Mouse (Mus musculus) stomach, postnatal 0 days (tissue): ENCODE measurements around the gene Gm14190. TPM values are rescaled to one million over a fixed set of nuclear protein-coding genes. Genes with fewer than 3 reads are reported as not detected.
"Not testable (repeated sequence)": the region's sequence is repeated elsewhere in the genome, so short reads cannot be mapped to it uniquely, and the experiment has no call there.

Experiments used
- ATAC-seq: fragments of 200-750 bp; cut with Nextera tagmentation; 2 replicates; pipeline ENCODE4 v1.8.0; 2017; ENCODE audit not compliant: low FRiP score, low TSS enrichment
- DNase-seq: peaks from one replicate; pipeline ENCODE4 v3.0.0-alpha.2; 2016; ENCODE audit warnings: low spot score
- H3K27ac ChIP-seq: fragments of 300-500 bp; sonication (generic); replicated peaks from 2 replicates; pipeline ENCODE4 v1.5.1; 2014; ENCODE audit warnings: mild to moderate bottlenecking, control low read depth
- H3K27me3 ChIP-seq: fragments of 300-500 bp; sonication (generic); 2 replicates; pipeline ENCODE4 v1.6.1; 2014; ENCODE audit warnings: low read length; ENCODE audit not compliant: control insufficient read depth, insufficient read depth
- H3K36me3 ChIP-seq: fragments of 300-500 bp; sonication (generic); 2 replicates; pipeline ENCODE4 v1.6.1; 2014; ENCODE audit warnings: low read length, mixed read lengths; ENCODE audit not compliant: control insufficient read depth, insufficient read depth
- H3K4me1 ChIP-seq: fragments of 300-500 bp; sonication (generic); replicated peaks from 2 replicates; pipeline ENCODE4 v1.6.1; 2014; ENCODE audit warnings: antibody characterized with exemption; ENCODE audit not compliant: control insufficient read depth, insufficient read depth
- H3K4me2 ChIP-seq: fragments of 300-500 bp; sonication (generic); replicated peaks from 2 replicates; pipeline ENCODE4 v1.6.1; 2014; ENCODE audit warnings: low read depth, mild to moderate bottlenecking, control low read depth, moderate library complexity
- H3K4me3 ChIP-seq: fragments of 300-500 bp; sonication (generic); 2 replicates; pipeline ENCODE4 v1.5.1; 2014; ENCODE audit warnings: low read depth, low read length, control low read depth
- H3K9ac ChIP-seq: fragments of 300-500 bp; sonication (generic); 2 replicates; pipeline ENCODE4 v1.6.1; 2014; ENCODE audit warnings: mild to moderate bottlenecking, low read length, control low read depth, mixed read lengths
- H3K9me3 ChIP-seq: fragments of 300-500 bp; sonication (generic); 2 replicates; pipeline ENCODE4 v1.6.1; 2016; ENCODE audit warnings: low read length; ENCODE audit not compliant: control insufficient read depth
- CTCF ChIP-seq: IDR thresholded peaks from 2 replicates; pipeline ENCODE4 v1.5.1; 2016; ENCODE audit warnings: antibody characterized with exemption, low read depth, mild to moderate bottlenecking, moderate library complexity
- EP300 ChIP-seq: optimal IDR thresholded peaks from 2 replicates; pipeline ENCODE3; 2016; ENCODE audit warnings: antibody characterized with exemption
- WGBS: fragments of 180-500 bp; shearing (Covaris S2); extraction: QIAGEN DNeasy Blood & Tissue Kit; methylation state at CpG from one replicate; pipeline ENCODE4 v1.1.7; 2014; 5-methylcytosine and 5-hydroxymethylcytosine counted together
- polyA plus RNA-seq: library from polyadenylated mRNA; unstranded; fragments of >200 nt; fragmentation: Nextera tagmentation; extraction: Ambion mirVana; gene quantifications from 2 replicates; pipeline ENCODE4 v1.2.1, GENCODE M21; 2015

The Gm14190 gene
- not detected in 2 replicates for polyA plus RNA-seq

DNA sequence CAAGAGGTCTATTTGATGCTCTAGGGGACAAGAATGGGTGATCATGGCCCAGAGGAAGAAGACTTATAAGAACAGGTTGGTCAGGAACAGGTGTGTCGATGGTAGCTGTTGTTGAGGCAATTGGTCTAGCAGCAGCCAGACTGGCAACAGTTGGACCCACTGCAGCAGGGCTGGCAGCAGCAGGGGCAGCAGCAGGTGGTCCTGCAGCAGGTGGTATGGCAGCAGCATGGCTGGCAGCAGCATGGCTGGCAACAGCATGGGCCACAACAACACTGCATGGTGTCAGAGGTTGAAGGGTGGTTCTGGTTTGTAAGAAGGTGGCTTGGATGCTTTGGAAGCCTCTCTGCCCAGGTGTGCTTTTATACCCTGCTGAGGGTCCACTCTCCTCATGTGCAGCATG, at the start of gene Gm14190:
Gene Gm14190, minus strand, starts transcription at position 278 of the 400 bp plus-strand sequence.
- Histone ChIP-seq H3K9me3 (no peaks in the 10 kb centered on the region), H3K4me2 (no peak within 1 kb of the TSS), H3K36me3 (no peaks in the 10 kb centered on the region), H3K27ac (no peak within 1 kb of the TSS), H3K9ac (no peak within 1 kb of the TSS), H3K4me1 (no peaks in the 10 kb centered on the region), H3K27me3 (no peaks in the 10 kb centered on the region), H3K4me3 (no peak within 1 kb of the TSS)
- 100% methylated on average over 1 of the region's 1 CpGs for WGBS
- ATAC-seq (no peak), DNase-seq (no peak)
- TF ChIP-seq CTCF (no peak), EP300 (no peak)

- Histone ChIP-seq H3K36me3 (no peaks in the 10 kb centered on the region), H3K9me3 (no peaks in the 10 kb centered on the region), H3K4me2 (no peak within 1 kb of the TSS), H3K27ac (no peak within 1 kb of the TSS), H3K27me3 (no peaks in the 10 kb centered on the region), H3K9ac (no peak within 1 kb of the TSS), H3K4me3 (no peak within 1 kb of the TSS), H3K4me1 (no peaks in the 10 kb centered on the region)
- no peak for TF ChIP-seq EP300
- TF ChIP-seq CTCF, result no peak
- WGBS, result 49% methylated on average over 2 of the region's 2 CpGs
- DNase-seq, result no peak
- ATAC-seq, result no peak
These were observed 43.6 kb upstream of the Gm14190 start, which contains the start of gene Gm14180 for GRCm38 (mm10) chr11:99734190-99734589. TSS of gene Gm14180 (minus strand) at chr11:99734290.

- no peaks in the 10 kb centered on the region for H3K9me3 ChIP-seq
- no peaks in the 10 kb centered on the region for H3K27me3 ChIP-seq
- H3K36me3 ChIP-seq, result no peaks in the 10 kb centered on the region
- no peak overlapping the region for H3K27ac ChIP-seq
- ATAC-seq (no peak), DNase-seq (no peak)
- TF ChIP-seq EP300 (no peak), CTCF (no peak)
- no peak overlapping the region for H3K9ac ChIP-seq
- 75% methylated on average over 2 of the region's 2 CpGs for WGBS
- H3K4me3 ChIP-seq, result no peak overlapping the region
- no peaks in the 10 kb centered on the region for H3K4me1 ChIP-seq
- H3K4me2 ChIP-seq, result no peak overlapping the region
These were observed 33.5 kb upstream of the Gm14190 start for GRCm38 (mm10) chr11:99724061-99724460.

DNA sequence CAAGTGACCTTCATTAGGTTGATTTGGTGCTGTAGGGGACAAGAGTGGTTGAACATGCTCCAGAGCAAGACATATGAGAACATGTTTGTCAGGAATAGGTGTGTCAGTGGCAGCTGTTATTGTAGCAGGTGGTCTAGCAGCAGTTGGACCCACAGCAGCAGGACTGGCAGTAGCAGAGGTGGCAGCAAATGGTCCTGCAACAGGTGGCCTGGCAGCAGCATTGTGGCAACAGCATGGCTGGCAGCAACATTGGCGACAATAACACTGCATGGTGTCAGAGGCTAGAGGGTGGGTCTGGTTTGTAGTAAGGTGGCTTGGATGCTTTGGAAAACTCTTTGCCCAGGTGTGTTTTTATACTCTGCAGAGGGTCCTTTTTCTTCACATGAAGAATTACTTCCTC, 28.2 kb upstream of the Gm14190 start:
- ATAC-seq (no peak), DNase-seq (no peak)
- Histone ChIP-seq H3K4me1 (no peaks in the 10 kb centered on the region), H3K36me3 (no peaks in the 10 kb centered on the region), H3K9me3 (no peaks in the 10 kb centered on the region), H3K27ac (no peak overlapping the region), H3K9ac (no peak overlapping the region), H3K4me2 (no peak overlapping the region), H3K27me3 (no peaks in the 10 kb centered on the region), H3K4me3 (no peak overlapping the region)
- TF ChIP-seq EP300 (no peak), CTCF (no peak)
- WGBS, result 100% methylated on average over 1 of the region's 1 CpGs

GRCm38 (mm10) chr11:99685235-99685634, 5.3 kb downstream of the Gm14190 start:
- H3K4me1 ChIP-seq, H3K36me3 ChIP-seq, H3K9ac ChIP-seq, ATAC-seq, H3K9me3 ChIP-seq, H3K27me3 ChIP-seq, H3K4me3 ChIP-seq, H3K27ac ChIP-seq, DNase-seq, H3K4me2 ChIP-seq: not testable (repeated sequence)
- WGBS, result 58% methylated on average over 1 of the region's 1 CpGs

- Histone ChIP-seq H3K4me2 (no peak overlapping the region), H3K27me3 (no peaks in the 10 kb centered on the region), H3K9ac (no peak overlapping the region), H3K4me1 (no peaks in the 10 kb centered on the region), H3K4me3 (no peak overlapping the region), H3K9me3 (no peaks in the 10 kb centered on the region), H3K36me3 (no peaks in the 10 kb centered on the region), H3K27ac (no peak overlapping the region)
- WGBS, result 84% methylated on average over 2 of the region's 2 CpGs
- DNase-seq, result no peak
- TF ChIP-seq CTCF, result no peak
- no peak for TF ChIP-seq EP300
- no peak for ATAC-seq
These were observed 7.1 kb downstream of the Gm14190 start for GRCm38 (mm10) chr11:99683481-99683880.
